Mouse (Mus musculus) embryo, embryonic 11 days (tissue): ENCODE data around the gene Cckbr.
"Not testable (repeated sequence)": the region's sequence is repeated elsewhere in the genome, so short reads cannot be mapped to it uniquely, and the experiment has no call there.

Source experiments
- DNase-seq: peaks from one replicate; pipeline ENCODE4 v3.0.0-alpha.2; 2015

The Cckbr gene

DNA sequence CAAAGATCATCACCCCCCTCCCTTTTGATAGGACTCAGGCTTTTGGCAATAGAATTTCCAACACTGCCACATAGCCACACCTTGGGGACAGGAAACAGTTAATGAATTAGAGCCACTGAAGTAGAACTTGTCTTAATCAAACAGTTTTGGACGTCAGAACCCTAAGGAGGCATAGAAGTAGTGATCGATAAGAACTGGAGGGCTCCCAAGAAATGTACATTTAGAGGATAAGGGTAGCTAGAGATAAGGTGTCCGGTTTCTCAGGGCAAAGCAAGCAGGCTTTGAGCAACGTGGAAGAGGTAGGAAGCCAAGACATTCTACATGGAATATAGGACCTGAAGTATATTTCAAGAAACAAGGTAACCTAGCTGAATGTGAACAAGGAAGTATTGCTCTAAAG lies 15.9 kb downstream of the Cckbr start:
- no peak for DNase-seq

DNA sequence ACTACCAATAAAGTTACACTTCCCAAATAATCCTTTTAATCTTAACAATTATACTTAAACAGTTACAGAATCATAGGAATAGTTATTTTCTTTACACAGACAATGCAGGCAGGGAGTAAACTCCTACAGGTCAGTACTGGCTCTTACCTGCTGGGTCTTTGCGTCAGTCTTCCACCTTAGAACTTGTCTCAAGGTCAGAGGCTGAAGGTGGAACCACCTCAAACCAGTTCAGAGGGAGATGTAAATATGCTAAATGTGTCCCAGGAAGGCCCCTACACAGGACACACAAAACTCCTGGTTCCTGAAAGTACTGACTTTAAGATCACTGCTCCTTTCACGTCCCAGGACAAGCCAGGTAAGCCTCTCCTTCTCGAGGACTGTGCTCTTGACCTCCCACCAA lies 19.5 kb downstream of the Cckbr start:
- DNase-seq: no peak

DNA sequence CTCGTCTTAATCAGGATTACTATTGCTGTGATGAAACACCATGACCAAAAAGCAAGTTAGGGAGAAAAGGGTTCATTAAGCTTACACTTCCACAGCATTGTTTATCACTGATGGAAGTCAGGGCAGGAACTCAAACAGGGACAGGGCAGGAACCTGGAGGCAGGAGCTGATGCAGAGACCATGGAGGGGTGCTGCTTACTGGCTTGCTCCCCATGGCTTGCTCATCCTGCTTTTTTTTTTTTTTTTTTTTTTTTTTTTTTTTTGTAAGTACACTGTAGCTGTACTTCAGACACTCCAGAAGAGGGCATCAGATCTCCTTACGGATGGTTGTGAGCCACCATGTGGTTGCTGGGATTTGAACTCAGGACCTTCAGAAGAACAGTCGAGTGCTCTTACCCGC lies 27.8 kb downstream of the Cckbr start:
- not testable (repeated sequence) for DNase-seq

DNA sequence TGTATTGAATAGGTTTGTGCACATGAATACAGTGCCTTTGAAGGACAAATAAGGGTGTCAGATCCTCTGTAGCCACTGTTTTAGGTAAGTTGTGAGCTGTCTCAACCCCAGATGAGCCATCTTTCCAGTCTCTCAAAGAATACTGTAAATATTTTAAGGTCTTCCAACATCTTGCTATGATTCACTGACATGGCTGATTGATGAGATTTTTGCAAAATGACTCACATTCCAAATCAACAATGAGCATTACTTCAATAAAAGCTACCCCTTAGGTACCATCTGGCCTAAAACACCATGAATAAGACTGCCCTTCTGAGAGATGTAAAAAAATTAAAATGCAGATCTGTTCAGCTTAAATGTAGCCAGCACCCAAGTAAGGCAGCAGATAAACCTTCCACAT lies 33.0 kb downstream of the Cckbr start:
- DNase-seq: no peak

DNA sequence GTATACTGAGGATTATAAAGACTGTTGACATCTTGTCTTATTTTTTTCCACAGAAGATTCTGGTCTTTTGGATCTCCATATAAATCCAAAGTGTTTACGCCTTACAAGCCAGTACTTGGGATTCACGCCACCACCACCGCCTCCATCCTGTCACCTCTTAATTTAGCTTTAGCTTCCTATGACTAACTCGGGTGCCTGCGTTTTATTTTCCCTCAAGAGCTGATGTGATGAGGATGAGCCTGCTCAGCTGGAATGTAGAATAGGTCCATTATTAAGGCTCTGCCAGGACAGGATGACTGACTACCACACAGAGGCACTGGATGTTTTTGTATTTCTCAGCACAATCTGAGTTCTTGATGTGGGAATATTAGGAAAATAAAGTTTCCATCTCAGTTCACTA lies 40.0 kb downstream of the Cckbr start:
- DNase-seq: not testable (repeated sequence)

DNA sequence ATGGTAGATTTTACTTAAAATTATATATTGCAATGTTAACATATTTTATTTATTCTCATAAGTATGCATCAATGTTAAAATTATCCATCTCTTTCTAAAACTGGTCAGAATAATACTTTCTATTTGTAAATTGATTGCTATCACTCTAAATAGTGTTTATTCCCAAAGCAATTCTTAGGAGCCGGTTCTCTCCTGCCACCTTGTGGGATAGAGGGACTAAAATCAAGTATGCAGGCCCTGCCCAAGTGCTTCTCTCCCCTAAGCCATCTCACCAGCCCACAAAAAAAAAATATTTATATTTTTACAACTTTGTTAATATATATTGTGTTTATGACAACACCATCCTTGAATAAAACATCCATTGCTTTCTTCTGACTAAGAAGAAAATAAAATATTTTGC lies 47.1 kb downstream of the Cckbr start:
- no peak for DNase-seq

DNA sequence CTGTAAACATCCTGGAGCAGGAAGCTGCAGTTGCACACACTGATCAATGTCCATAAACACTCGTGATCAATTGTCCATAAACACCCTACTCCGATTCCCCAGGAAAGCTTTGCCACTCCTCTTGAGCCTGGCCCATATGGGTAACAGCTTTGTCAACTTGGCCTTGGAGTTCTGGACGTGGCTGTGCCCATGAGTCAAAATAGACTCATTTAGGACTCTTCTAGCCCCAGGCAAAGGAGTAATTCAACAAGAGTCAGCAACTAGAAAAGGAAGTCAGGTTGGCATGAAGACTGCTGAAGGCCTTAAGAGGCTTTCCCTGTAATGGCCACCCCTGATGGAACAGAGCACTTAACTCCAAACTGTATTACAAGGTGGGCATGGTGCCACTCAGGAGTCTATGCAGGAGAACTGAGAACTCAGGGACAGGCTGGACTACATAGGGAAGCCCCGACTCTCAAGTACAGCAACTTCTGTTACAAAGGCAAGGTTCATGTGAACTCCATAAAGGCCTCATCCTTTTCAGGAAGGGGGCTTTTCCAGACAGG lies 49.3 kb downstream of the Cckbr start:
- DNase-seq: no peak

DNA sequence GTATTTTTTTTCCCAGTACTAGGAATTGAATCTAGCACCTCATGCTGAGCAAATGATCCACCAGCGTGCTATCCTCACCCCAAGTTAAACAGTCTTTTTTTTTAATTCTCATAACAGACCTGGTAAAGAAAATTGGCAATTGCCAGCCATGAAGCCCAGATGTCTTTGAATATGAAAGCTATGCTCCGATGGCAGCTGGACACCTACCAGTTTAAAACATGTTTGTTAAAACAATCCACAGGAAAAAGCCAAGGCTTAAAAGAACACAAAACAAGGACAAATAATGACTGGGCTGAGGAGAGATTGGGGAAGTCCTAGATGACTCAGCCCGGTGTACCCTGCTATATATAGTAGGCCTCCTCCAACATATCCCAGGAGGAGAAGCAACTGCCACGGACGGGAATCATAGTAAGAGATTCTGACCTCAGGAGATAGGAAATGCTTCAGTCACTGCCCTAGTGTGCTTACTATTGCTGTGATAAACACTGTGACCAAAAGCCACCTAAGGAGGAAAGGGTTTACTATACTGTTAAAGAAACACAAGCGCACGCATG lies 49.9 kb downstream of the Cckbr start:
- no peak for DNase-seq

DNA sequence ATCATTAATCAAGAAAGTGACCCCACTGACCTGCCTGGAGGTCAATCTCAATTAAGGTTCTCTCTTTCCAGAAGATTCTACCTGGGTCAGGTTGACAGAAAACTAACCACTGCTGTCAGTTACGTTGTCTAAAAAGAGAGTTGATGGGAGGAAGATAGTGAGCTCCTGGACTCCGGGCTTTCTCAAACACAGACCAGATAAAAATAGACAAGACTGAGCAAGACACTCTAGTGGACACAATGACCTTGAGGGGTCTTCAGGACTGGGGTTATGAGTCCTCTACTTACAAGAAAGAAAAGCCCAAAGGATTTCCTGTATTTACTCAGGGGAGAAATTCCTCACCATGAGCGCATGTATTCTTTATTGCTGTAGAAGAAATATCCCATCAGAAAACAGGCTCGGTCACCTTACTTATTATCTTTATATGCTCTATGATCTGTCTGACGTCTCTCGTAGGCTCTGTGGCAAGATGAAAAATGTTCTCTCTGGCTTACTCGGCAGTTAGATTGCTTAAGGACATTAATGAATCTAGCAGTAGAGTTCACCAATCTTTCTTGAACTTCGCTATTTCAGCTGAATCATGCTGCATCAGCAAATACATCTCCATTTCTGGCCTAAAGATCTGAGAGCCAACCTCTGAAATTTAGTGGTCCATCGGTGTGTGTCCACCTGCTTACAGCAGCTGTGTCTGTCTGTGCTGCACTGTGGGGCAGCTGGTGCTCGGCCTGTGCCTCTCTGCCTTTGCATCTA lies 51.3 kb downstream of the Cckbr start:
- DNase-seq: no peak

DNA sequence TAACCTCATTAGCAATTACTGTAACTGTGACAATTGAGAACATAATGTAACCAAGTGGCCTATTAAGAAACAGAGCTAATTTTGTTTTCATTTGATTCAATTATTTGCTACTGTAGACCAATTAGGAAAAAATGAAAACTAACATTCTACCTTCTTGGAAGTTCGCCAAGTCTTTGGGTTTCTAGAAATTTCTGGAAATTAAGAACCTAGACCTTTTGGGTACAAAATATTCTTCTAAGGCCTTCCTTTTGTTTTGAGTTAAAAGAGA lies 51.8 kb downstream of the Cckbr start:
- DNase-seq: no peak

DNA sequence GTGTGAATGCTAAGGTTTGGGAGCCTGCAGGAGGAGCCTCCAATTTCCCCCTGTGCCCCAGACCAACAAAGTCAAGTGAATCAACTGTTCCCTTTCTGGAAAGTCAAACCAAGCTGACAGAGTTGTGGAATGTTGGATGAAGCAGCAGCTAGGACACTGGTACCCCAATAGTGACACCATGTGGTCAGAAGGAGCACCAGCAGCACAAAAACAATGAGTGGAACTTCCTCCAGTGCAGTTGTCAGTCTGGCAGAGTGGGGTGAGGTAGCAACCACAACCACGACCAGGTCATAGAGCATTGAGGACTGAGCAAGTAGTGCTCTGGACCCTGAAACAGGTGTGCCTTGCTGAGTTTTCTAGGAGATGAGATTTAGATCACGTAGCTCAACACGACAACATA lies 52.3 kb downstream of the Cckbr start:
- peak; percentile 67 for DNase-seq

DNA sequence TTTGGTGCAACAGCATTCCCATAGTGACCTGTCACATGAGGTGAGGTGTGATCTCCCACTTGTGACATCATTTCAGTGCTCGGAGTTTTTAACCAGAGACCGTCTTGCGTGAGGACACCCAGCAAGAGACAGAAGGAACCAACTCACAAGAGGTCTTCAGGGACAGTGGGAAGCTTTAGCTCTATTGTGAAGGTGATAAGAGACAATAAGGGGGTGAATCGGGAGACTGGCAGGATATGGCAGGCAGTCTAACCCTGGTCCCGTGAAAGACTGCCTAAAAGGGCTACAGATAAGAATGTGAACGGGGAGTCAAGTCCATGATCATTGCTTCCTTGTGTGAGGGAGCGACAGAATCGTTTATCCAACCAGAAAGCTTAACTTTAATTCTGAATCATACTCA lies 52.8 kb downstream of the Cckbr start:
- DNase-seq: no peak

DNA sequence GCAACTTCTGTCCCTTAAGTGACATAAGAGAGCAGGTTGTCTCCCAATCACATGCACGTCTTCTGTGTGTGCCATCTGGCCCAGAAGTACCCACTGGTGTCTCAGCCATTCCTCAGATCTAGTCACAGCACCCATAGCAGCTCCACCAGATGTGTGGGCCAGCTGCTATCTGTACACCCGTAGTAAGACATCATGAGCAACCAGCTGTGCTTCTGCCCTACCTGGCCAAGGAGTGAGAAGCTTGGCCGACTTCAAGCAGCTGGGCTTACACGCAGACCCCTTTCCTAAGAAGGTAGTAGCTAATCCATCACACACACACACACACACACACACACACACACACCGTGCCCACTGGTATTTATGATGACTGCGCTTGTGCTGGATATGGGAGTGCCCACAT lies 53.7 kb downstream of the Cckbr start:
- DNase-seq: no peak

DNA sequence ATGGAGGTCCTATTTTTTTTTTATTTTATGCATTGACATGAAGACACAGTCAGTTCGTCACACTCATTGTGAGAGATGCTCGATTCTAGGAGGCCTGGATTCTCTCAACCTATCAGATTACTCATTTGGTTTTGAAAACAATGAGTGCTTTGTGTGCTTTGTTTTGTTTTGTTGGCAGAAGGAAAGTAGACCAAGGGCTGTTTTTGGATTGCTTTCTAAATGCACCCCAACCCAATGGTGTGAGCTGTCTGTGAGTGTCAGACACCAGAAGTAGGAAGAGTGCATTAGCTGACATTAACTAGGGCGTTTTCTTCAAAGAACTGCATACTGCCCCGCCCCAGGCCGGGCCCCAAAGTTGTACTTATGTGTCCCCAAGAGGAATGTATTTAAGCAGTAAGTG lies 54.5 kb downstream of the Cckbr start:
- no peak for DNase-seq

DNA sequence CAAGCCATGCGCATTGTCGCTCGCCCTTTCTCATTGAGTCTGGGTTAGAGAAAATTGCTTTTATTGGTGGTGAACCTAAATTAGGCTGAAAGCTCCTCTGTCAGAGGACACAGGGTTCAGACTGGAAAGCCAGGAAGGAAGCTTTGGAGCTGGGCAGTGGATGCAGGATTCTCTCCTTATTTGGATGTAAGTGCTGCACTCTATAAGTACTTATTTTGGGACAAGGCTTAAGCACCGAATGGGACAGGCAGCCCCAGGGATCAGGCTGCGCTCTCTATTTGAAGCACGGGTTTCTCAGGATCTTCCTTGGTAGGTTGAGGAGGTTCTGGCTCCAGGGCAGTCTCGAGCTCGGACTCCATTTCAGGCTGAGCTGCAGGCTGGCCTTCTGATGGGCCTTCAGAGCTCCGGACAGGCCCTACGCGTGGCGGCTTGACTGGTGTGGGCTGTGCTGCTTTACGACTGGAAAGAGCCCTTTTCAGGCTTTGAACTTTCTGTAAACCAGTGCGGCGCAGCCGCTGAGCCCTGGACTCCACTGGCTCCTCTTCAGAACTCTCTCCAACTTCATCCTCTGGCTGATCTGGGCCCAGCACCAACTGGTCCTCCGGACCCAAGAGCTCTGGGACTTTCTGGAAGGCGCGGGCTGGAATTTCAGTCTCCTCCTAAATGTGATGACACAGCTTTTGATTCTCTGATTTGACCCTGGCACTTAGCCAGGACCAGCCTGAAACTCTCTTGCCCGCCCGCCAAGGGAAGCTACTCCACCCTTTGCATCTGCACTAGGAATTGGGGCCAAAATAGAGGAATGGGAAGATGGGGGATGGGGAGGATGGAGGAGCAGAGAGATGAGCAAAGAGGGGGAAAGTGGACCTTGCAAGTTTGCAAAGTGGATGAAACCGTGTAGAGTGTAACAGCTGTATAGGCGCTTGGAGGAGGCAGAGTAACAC lies 55.3 kb downstream of the Cckbr start:
- no peak for DNase-seq

DNA sequence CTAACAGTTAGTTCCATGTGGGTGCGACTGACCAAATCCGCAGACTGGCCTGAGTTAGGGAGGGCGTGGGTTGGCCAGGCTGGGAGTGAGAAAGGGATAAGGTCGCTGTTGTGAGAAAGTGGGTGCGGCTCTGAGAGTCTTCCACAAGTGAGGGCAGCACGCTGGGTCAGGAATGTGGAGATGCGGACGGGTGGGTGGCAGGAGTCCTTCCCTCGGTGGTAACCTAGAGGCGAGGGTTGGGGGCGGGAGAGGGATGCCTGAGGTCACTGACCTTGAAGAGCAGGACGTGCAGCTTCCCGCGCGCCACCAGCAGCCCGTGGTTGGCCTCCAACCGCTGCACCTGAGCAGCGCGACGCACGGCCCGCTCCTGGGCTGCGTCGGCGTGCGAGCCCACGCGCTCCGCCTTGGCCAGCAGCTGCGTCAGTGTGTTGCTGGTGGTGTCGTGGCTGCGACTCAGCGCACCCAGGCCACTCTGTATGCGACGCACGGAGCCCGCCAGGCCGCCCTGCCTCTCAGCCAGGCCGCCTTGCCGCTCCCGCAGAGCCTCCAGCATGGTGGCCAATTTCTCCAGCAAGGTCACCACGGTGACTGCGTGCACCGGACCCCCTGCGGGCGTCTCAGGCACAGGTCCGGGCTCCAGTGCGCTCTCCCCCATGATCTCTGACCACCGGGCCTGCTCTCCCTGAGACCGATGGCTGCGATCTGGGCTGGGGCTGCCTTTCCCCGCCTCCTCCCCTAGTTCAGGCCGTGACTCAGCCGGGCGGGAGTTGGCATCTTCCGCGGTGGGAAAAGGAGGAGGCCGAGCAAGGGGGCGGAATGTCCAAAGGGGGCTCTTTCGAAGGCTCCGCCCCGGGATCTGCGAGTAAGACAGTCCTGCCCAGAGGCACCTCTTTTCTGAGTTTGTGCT lies 56.2 kb downstream of the Cckbr start, which contains the start of gene Cavin3:
Gene Cavin3 (minus strand): TSS at position 796 of the 907 bp plus-strand sequence.
- DNase-seq: peak; percentile 76

DNA sequence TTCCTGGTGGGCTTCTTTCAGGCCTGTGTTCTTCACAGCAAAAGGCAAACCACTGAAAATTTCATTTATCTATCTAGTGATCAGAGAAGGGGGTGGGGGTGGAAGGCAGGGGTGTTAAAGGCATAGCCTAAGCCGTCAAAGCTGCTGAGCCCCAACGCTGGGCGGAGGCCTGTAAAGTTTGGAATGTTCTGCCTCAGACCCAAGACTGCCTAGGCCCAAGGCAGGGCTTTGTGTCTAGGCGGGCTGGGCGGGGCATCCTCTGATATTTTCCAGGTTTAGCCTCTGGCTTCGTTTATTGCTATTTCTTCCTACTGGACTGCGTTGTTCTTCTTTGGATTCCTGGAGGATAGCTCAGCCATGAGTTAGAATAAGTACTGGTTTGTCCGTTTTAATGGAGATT lies 56.9 kb downstream of the Cckbr start:
- DNase-seq: peak; percentile 47

DNA sequence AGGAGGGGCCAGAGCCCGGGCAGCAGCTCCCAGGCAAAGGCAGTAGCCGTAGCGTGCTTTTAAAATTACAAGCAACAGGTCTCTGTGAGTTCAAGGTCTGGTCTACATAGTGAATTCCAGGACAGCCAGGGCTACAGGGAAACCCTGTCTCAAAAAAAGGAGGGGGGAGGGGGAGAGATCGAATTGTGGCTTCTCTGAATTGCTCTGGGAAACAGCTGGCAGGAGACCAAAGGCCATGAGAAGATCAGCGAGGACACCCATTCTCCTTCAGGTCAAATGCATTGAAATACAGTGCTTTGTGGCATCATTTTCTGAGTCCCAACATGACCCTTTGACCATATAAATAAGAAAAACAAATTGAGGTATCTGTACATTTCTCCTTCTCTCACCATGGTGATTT lies 59.5 kb downstream of the Cckbr start:
- no peak for DNase-seq

DNA sequence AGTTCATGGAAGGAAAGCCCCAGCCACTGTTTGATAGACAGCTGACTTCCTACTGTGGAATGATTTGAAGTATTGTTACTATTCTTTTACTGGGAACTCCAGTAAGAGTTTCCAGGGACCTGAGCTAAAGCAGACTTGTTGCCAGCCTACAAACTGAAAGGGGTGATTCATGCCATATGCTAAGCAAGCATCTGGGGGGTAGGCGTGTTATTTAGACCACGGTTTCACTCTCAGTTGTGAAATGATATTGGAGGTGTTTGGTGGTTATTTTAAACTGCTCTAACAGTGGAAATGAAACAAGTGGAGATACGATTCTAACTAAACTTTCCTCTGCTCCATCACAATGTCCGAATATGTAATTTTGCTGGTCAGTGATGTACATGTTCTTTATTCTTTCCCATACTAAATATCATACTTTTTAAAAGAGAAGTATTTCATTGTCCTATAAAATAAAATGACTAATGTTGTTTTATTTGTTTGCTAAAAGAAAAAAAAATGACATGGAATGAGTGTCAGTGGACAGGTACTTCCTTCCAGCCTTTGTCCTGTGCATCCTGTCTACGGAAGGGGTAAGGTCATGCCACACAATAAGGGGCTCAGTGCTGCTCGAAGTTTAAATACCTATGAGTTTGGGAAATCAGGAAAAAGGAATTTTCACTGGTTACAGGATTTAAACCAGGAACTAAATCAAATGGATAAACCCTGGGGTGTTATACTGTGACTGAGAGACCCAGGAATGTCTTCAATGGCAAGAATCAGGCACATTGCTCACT lies 61.8 kb downstream of the Cckbr start:
- DNase-seq: no peak

DNA sequence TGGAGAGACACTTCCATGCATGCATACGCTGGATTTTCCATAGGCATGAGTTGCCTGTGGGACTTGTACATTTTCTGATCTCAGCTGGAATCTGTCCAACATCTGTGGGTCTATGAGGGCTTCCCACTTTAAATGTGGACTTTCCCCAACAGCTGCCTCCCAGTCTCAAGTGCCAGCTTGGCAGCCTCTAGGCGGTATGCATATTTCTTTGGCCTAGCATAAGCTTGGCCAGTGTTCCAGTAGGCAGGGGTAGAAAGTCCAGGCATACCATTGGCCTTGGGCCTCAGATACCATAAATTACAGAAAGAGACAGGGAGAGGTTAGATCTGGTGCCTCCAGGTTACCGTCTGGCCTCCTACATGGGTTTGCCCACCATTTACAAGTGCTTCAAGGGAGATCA lies 72.3 kb downstream of the Cckbr start:
- DNase-seq: no peak

DNA sequence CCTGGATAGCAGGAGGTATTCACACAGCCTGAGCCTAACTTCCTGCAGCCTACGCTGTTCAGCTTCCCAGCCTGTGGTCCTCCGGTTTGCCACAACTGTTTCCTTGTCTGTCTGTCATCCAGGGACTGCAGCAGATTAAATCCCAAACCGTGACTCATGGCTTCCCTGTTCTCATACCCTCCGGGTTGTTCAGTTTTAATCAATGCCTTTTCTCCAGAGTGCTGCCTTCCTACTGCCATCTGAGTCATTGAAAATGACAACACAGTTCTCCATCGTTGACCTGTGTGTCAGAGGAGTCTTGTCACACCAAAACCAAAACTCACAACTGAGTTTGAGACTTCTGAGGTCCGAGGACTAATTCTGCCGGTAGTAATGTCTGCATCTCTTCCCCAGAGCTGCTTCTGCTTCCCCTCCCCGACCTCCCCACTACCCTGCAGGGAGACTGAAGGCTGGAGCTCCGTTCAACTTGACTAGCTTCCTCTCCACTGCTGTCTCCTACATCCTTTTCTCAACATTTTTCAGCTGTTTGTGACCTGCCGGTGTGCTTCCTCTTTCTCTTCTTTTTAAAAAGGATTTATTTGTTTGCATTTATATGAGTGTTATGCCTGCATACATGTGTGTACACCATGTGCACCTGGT lies 73.4 kb downstream of the Cckbr start:
- DNase-seq: no peak
